Mouse (Mus musculus) bone marrow, adult 2 months (tissue): Measurements from ENCODE around the gene Engase.

Source experiments
- CTCF ChIP-seq: fragments of 200-500 bp; IDR thresholded peaks from 2 replicates; pipeline ENCODE4 v1.5.1; 2011; ENCODE audit warnings: low read length, control low read depth; ENCODE audit not compliant: control insufficient read depth, insufficient read depth
- POLR2A ChIP-seq: fragments of 200-500 bp; IDR thresholded peaks from 2 replicates; pipeline ENCODE4 v1.6.1; 2011; ENCODE audit warnings: low read depth, mild to moderate bottlenecking, control low read depth, low read length, borderline replicate concordance; ENCODE audit not compliant: control insufficient read depth

DNA sequence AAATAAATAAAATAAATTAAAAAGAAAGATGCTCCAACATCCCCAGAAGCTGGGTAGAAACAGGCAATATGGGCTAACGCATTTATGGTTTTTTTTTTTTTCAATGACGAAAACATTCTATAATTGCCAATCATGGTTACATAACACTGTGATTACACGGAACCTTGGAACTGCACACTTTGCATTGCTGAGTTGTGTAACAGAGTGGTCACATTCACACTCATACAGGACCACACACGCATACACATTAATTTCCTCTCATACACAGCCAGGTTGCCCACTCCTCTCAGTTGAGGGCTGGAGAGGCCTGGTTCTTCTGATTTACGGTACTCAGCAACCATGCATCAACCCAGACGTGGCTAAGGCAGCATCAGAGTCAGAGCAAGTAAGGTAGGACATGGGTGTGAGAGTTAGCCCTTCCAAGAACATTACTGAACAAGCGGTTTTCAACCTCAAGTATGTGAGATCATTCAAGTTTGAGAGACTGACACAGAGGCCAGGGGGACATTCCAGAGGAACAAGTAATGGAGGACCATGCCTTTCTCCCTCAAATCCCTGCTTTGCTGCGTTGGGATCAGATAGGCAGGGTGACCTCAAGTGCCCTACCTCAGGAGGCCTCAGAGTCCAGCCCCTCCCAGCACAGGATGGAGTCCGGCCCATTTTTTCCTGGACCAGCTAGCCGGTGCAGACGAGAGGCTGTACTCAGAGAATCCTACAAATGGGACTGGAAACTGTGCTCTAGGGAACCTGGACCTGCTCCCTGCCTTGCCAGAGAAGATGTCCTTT is 22.6 kb upstream of the Engase start:
- TF ChIP-seq CTCF (no peak), POLR2A (no peak)
